Mouse (Mus musculus) small intestine, adult 2 months (tissue): ENCODE results near the gene Hsdl2. TPM values are rescaled to one million over a fixed set of nuclear protein-coding genes. Genes with fewer than 3 reads are reported as not detected.

ENCODE experiments used
- H3K27ac ChIP-seq: fragments of 200-500 bp; 2 replicates; pipeline ENCODE4 v1.5.1; 2012; ENCODE audit warnings: low read depth, low read length, control low read depth, inconsistent platforms; ENCODE audit not compliant: insufficient read depth
- H3K27me3 ChIP-seq: fragments of 200-500 bp; 2 replicates; pipeline ENCODE4 v1.6.1; 2012; ENCODE audit warnings: mild to moderate bottlenecking, moderate library complexity, low read length, inconsistent platforms; ENCODE audit not compliant: control insufficient read depth, insufficient read depth
- H3K36me3 ChIP-seq: fragments of 200-500 bp; 2 replicates; pipeline ENCODE4 v1.6.1; 2012; ENCODE audit warnings: mild to moderate bottlenecking, low read length, control low read depth, inconsistent platforms; ENCODE audit not compliant: control insufficient read depth, insufficient read depth
- H3K4me1 ChIP-seq: fragments of 200-500 bp; 2 replicates; pipeline ENCODE4 v1.6.1; 2012; ENCODE audit warnings: low read length, inconsistent platforms, mixed read lengths; ENCODE audit not compliant: control insufficient read depth, insufficient read depth, insufficient read length
- H3K4me3 ChIP-seq: fragments of 200-500 bp; 2 replicates; pipeline ENCODE4 v1.5.1; 2012; ENCODE audit warnings: low read depth, mild to moderate bottlenecking, control low read depth, inconsistent platforms, low read length, moderate library complexity
- CTCF ChIP-seq: fragments of 200-500 bp; IDR thresholded peaks from 2 replicates; pipeline ENCODE4 v1.5.1; 2012; ENCODE audit warnings: low read depth, mild to moderate bottlenecking, control low read depth, inconsistent platforms, low read length, moderate library complexity, mixed read lengths; ENCODE audit not compliant: insufficient replicate concordance, insufficient read length; ENCODE audit errors: extremely low read depth
- POLR2A ChIP-seq: fragments of 200-500 bp; IDR thresholded peaks from 2 replicates; pipeline ENCODE4 v1.6.1; 2012; ENCODE audit warnings: low read depth, mild to moderate bottlenecking, control low read depth, inconsistent platforms, low read length, moderate library complexity
- WGBS: fragments of 180-500 bp; shearing (Covaris S2); methylation state at CpG from one replicate; pipeline ENCODE4 v1.1.7; 2018; 5-methylcytosine and 5-hydroxymethylcytosine counted together
- polyA plus RNA-seq: library from polyadenylated mRNA; depleted of rRNA; stranded (reverse); fragments of >200 nt; gene quantifications from 2 replicates; pipeline ENCODE4 v1.2.3, GENCODE M21; 2012

Gene Hsdl2
- polyA plus RNA-seq, 1 experiment, result 3.8 TPM

DNA sequence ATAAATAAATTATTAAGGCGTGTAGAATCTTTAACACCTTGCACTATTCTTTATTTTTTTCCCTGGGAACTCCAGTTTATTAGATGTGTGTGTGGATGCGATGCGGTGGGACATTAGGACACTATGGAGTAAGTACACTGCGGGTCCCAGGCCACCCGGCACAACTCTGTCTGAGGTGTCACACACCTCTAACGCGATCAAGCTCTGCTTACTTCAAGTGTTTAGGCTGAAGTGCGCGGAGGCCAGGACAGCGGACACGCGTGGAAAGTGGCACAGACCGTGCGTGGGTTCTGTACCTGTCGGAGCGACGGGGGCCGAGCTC, 44.3 kb downstream of the Hsdl2 start:
- Histone ChIP-seq H3K4me3 (peak overlapping the region; percentile 95), H3K36me3 (no peaks in the 10 kb centered on the region), H3K4me1 (no peaks in the 10 kb centered on the region), H3K27me3 (no peaks in the 10 kb centered on the region), H3K27ac (peak overlapping the region; percentile 14)
- 2% methylated on average over 18 of the region's 18 CpGs for WGBS
- 0 out of 2 replicates have a peak, but pooled peaks have one; percentile 6 for TF ChIP-seq CTCF
- TF ChIP-seq POLR2A, result no peak

DNA sequence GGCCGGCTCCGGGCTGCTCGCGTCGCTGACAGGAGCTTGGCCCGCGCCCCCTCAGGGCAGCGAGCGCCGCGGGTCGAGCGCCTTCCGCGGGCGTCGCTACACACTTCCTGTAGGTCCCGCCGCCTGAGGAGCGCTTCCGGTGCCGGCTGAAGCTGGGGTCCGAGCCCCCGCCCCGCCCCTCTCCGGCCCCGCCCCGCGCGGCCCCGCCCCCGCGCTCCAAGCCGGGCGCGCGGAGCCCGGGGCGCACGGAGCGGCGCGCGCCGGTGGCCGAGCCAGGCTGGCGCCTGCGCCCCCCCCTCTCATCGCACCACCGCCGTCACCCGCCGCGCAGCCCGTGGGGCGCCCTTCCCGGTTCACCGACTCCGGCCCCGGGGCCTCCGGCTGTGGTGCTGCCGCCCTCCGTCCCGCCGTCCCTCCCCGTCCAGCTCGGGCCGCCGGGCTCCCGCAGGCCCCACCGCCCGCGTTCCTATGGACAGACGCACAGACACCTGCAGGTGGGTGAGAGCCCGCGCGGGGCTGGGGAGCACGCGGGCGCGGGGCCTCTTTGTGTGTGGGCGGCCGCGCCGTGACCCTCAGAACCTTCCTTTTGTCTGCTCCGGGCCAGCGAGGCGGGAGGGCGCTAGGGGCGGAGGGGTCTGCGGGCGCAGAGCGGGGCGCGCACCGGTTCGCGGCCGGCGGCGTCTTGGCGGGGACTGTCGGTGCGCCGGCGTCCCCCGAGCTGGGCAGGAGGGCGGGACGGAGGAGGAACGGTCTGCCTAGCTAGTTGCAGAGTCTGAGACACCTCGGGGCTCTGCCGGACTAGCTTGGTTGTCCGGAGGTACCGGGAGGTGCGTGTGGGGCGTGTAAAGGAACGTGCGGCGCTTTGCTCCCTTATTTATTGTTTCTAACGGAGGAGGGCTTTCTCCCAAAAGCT, 44.9 kb downstream of the Hsdl2 start, which contains the start of gene E130308A19Rik:
Gene E130308A19Rik, plus strand, starts transcription at position 214 of the 913 bp plus-strand sequence.
- 1% methylated on average over 115 of the region's 120 CpGs for WGBS
- Histone ChIP-seq H3K27me3 (no peaks in the 10 kb centered on the region), H3K36me3 (no peaks in the 10 kb centered on the region), H3K4me1 (no peaks in the 10 kb centered on the region), H3K4me3 (peak within 1 kb of the TSS; percentile 95), H3K27ac (peak within 1 kb of the TSS; percentile 14)
- TF ChIP-seq CTCF (no peak), POLR2A (peak; percentile 48; the same call in 1 of the 2 replicates)

DNA sequence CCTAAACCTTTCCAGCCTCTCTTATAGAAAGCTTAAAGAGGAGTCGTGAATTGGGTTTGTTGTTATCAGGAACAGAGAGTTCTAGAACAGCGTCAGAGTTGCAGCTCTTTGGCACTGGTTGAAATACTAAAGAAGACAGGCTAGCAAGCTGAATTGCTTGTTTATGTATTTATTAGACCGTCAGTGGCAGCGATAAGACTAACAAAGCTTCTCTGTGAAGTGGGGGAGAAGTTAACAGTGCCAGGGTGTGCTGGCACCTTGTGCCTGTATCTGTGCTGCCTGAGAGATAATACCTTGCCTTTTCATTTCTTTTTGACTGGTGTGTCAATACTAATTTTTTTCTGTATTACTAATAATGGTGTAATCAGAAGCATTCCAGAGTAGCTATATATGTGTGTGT, 46.9 kb downstream of the Hsdl2 start:
- H3K27ac ChIP-seq, result no peak overlapping the region
- TF ChIP-seq CTCF (no peak), POLR2A (no peak)
- 55% methylated on average over 4 of the region's 4 CpGs for WGBS
- no peaks in the 10 kb centered on the region for H3K27me3 ChIP-seq
- no peaks in the 10 kb centered on the region for H3K4me1 ChIP-seq
- H3K4me3 ChIP-seq, result no peak overlapping the region
- H3K36me3 ChIP-seq, result no peaks in the 10 kb centered on the region

DNA sequence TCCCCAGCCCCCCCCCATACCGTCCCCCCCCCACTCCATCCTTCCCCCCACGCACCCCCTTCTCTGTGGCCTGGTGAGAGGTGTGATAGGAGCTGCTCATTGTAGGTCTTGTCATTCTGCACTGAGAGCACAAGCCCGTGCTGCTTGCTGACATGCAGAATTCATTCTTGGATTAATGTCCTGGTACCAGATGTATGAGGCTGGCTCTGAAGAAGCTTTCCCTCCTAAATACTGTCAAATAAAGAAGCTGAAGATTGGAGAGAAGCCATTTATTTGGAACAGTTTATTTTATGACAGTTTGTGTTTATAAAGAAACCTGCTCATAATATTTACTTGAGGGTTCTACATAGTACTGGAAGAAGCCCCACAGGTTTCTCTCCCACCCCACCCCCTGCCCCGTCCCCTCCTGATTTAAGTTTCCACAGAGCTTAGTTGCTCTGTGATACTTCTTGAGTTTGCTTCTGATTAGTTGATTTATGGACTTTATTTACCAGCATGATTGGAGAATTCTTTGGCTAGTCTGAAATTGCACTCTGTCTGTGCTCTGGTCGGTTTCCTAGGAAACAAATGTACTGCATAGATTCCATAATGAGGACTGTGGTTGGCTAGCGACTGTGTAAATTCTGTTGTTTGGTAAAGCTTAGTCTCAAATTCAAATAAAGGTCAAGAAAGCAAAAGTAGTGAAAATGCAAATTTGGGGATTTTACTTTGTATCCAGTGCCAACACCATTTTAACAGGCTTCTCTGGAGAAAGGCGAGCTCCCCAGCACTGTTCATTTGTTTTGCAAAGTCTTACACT, 47.9 kb downstream of the Hsdl2 start:
- TF ChIP-seq CTCF (no peak), POLR2A (no peak)
- WGBS, result 59% methylated on average over 7 of the region's 7 CpGs

DNA sequence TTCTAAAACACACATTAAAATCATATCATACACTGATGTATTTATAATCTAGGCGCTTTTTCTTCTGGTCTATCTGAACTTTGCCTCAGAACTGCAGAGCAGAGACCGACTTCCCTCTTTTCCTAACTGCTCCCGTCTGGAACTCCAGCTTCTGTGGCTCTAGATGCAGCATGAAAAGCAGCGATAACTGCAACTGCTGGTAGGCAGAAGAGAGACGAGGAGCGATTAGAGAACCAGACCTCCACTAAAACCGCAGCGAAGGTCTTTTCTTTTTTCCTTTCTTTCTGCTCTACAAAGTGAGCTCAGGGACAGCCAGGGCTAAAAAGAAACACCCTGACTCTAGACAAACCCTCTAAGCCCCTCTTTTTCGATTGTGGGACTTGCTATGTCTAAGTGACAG, 48.8 kb downstream of the Hsdl2 start:
- TF ChIP-seq POLR2A (no peak), CTCF (no peak)
- WGBS, result 73% methylated on average over 9 of the region's 9 CpGs
- no peaks in the 10 kb centered on the region for H3K27me3 ChIP-seq
- no peak overlapping the region for H3K27ac ChIP-seq
- H3K4me3 ChIP-seq, result no peak overlapping the region
- no peaks in the 10 kb centered on the region for H3K36me3 ChIP-seq
- H3K4me1 ChIP-seq, result no peaks in the 10 kb centered on the region

More for the DNA sequence above, 47.9 kb downstream of the Hsdl2 start:
- Histone ChIP-seq H3K27ac (no peak overlapping the region), H3K4me1 (no peaks in the 10 kb centered on the region), H3K36me3 (no peaks in the 10 kb centered on the region), H3K4me3 (no peak overlapping the region), H3K27me3 (no peaks in the 10 kb centered on the region)

DNA sequence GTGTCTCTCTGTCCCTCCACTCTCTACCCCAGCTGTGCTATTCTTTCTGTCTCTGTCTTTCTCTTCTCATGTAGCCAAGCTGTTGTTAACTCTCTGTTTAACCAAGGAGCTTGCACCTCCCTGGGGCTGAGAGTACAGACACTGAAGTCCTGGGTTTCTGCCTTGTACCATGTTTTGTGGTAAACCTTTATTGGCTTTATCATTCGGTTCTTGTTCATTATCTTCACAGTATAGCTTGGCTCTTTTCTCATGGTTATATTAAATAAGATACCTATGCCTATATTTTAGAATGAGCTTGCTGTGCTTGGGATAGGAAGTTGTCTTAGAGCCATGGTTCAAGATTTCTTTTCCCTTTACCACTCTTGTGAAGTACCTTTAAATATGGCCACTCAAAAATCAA, 53.2 kb downstream of the Hsdl2 start:
- H3K27me3 ChIP-seq, result no peaks in the 10 kb centered on the region
- no peaks in the 10 kb centered on the region for H3K4me1 ChIP-seq
- H3K36me3 ChIP-seq, result no peaks in the 10 kb centered on the region
- no peak overlapping the region for H3K4me3 ChIP-seq
- no peak for TF ChIP-seq CTCF
- TF ChIP-seq POLR2A, result no peak
- H3K27ac ChIP-seq, result no peak overlapping the region
- WGBS, result 65% methylated on average over 1 of the region's 1 CpGs

DNA sequence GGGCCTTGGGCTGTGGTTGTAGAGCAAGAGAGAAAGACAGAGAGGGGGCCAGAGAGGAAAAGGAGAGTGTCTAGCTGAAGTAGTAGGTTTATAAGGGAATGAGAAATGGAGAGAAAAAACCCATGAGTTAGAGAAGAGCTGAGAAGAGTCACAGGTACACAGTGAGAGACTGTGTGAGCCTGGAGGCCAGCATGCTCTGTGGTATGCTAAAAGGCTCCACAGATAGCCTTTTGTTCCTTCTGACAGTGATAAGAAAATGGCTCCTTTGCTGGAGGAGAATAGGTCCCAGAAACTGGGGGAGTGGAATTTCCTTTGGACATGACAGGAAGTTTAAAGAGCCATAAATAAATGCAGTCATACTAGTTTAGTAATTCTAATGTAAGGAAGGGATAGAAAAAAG, 57.8 kb downstream of the Hsdl2 start:
- H3K27ac ChIP-seq, result no peak overlapping the region
- H3K4me1 ChIP-seq, result peaks cover 2% of the 10 kb centered on the region; the same call in 1 of the 2 replicates
- TF ChIP-seq CTCF (no peak), POLR2A (no peak)
- H3K36me3 ChIP-seq, result no peaks in the 10 kb centered on the region
- H3K4me3 ChIP-seq, result no peak overlapping the region
- no peaks in the 10 kb centered on the region for H3K27me3 ChIP-seq
